Mouse (Mus musculus) intestine, postnatal 0 days (tissue): ENCODE data around the gene Cript. TPM values are rescaled to one million over a fixed set of nuclear protein-coding genes. Genes with fewer than 3 reads are reported as not detected.
A peak's percentile ranks its signal among the peaks of the same experiment; 100 is the strongest.

Source experiments
- ATAC-seq: fragments of 200-750 bp; cut with Nextera tagmentation; 2 replicates; pipeline ENCODE4 v1.8.0; 2017; ENCODE audit warnings: mild to moderate bottlenecking, moderate TSS enrichment, moderate library complexity
- H3K27ac ChIP-seq: fragments of 300-500 bp; sonication (generic); 2 replicates; pipeline ENCODE4 v1.5.1; 2014; ENCODE audit warnings: mild to moderate bottlenecking, low read depth, low read length, moderate library complexity
- H3K27me3 ChIP-seq: fragments of 300-500 bp; sonication (generic); replicated peaks from 2 replicates; pipeline ENCODE4 v1.6.1; 2014; ENCODE audit warnings: low read length, mixed read lengths; ENCODE audit not compliant: control insufficient read depth, insufficient read depth
- H3K36me3 ChIP-seq: fragments of 300-500 bp; sonication (generic); 2 replicates; pipeline ENCODE4 v1.6.1; 2014; ENCODE audit warnings: mild to moderate bottlenecking, moderate library complexity; ENCODE audit not compliant: control insufficient read depth, insufficient read depth
- H3K4me1 ChIP-seq: fragments of 300-500 bp; sonication (generic); replicated peaks from 2 replicates; pipeline ENCODE4 v1.6.1; 2014; ENCODE audit warnings: antibody characterized with exemption, low read length, mixed read lengths; ENCODE audit not compliant: control insufficient read depth, insufficient read depth
- H3K4me2 ChIP-seq: fragments of 300-500 bp; sonication (generic); replicated peaks from 2 replicates; pipeline ENCODE4 v1.6.1; 2014; ENCODE audit warnings: low read depth, mild to moderate bottlenecking, moderate library complexity
- H3K4me3 ChIP-seq: fragments of 300-500 bp; sonication (generic); 2 replicates; pipeline ENCODE4 v1.5.1; 2014; ENCODE audit warnings: low read depth, low read length
- H3K9ac ChIP-seq: fragments of 300-500 bp; sonication (generic); 2 replicates; pipeline ENCODE4 v1.6.1; 2014; ENCODE audit warnings: mild to moderate bottlenecking, low read depth, low read length
- H3K9me3 ChIP-seq: fragments of 300-500 bp; sonication (generic); 2 replicates; pipeline ENCODE4 v1.6.1; 2016; ENCODE audit warnings: mixed run types; ENCODE audit not compliant: control insufficient read depth
- CTCF ChIP-seq: sonication (generic); IDR thresholded peaks from 2 replicates; pipeline ENCODE4 v1.5.1; 2016; ENCODE audit warnings: low read depth, mild to moderate bottlenecking, control low read depth, antibody characterized with exemption, moderate library complexity
- WGBS: fragments of 180-500 bp; shearing (Covaris S2); extraction: QIAGEN DNeasy Blood & Tissue Kit; methylation state at CpG from one replicate; pipeline ENCODE4 v1.1.7; 2014; 5-methylcytosine and 5-hydroxymethylcytosine counted together
- polyA plus RNA-seq: library from polyadenylated mRNA; unstranded; fragments of >200 nt; fragmentation: Nextera tagmentation; extraction: Ambion mirVana; gene quantifications from 2 replicates; pipeline ENCODE4 v1.2.1, GENCODE M21; 2015

The Cript gene
- polyA plus RNA-seq, 1 experiment from 2014 or later, result 192 TPM

- Histone ChIP-seq H3K9me3 (no peaks in the 10 kb centered on the region), H3K4me1 (no peaks in the 10 kb centered on the region), H3K4me3 (no peak overlapping the region), H3K36me3 (no peaks in the 10 kb centered on the region), H3K4me2 (no peak overlapping the region), H3K27ac (no peak overlapping the region), H3K27me3 (no peaks in the 10 kb centered on the region), H3K9ac (no peak overlapping the region)
- WGBS, result 79% methylated on average over 1 of the region's 1 CpGs
- no peak for ATAC-seq
- TF ChIP-seq CTCF, result no peak
Observed at GRCm38 (mm10) chr17:87052432-87052831, 27.1 kb downstream of the Cript start.

- Histone ChIP-seq H3K9ac (no peak overlapping the region), H3K36me3 (no peaks in the 10 kb centered on the region), H3K4me3 (no peak overlapping the region), H3K4me1 (no peaks in the 10 kb centered on the region), H3K27me3 (no peaks in the 10 kb centered on the region), H3K4me2 (no peak overlapping the region), H3K9me3 (no peaks in the 10 kb centered on the region), H3K27ac (no peak overlapping the region)
- ATAC-seq, result no peak
- no peak for TF ChIP-seq CTCF
- 80% methylated on average over 5 of the region's 5 CpGs for WGBS
Observed at GRCm38 (mm10) chr17:87053921-87054320, 28.6 kb downstream of the Cript start.

- WGBS, result 19% methylated on average over 5 of the region's 5 CpGs
- ATAC-seq, result no peak
- 0 out of 2 replicates have a peak overlapping the region, but pooled peaks have one; percentile 13 for H3K4me2 ChIP-seq
- H3K27ac ChIP-seq, result no peak overlapping the region
- no peak for TF ChIP-seq CTCF
- no peaks in the 10 kb centered on the region for H3K9me3 ChIP-seq
- no peaks in the 10 kb centered on the region for H3K36me3 ChIP-seq
- no peaks in the 10 kb centered on the region for H3K4me1 ChIP-seq
- no peak overlapping the region for H3K4me3 ChIP-seq
- no peaks in the 10 kb centered on the region for H3K27me3 ChIP-seq
- H3K9ac ChIP-seq, result no peak overlapping the region
Observed at GRCm38 (mm10) chr17:87055051-87055459, 29.7 kb downstream of the Cript start.

GRCm38 (mm10) chr17:87055663-87056062 lies 30.3 kb downstream of the Cript start:
- Histone ChIP-seq H3K27me3 (no peaks in the 10 kb centered on the region), H3K4me2 (no peak overlapping the region), H3K9me3 (no peaks in the 10 kb centered on the region), H3K36me3 (no peaks in the 10 kb centered on the region), H3K9ac (no peak overlapping the region), H3K27ac (no peak overlapping the region), H3K4me1 (no peaks in the 10 kb centered on the region), H3K4me3 (no peak overlapping the region)
- no peak for TF ChIP-seq CTCF
- no peak for ATAC-seq
- WGBS, result 47% methylated on average over 1 of the region's 1 CpGs

GRCm38 (mm10) chr17:87056761-87057160 lies 31.4 kb downstream of the Cript start:
- no peaks in the 10 kb centered on the region for H3K4me1 ChIP-seq
- no peak overlapping the region for H3K9ac ChIP-seq
- H3K9me3 ChIP-seq, result no peaks in the 10 kb centered on the region
- no peaks in the 10 kb centered on the region for H3K27me3 ChIP-seq
- no peak overlapping the region for H3K27ac ChIP-seq
- H3K36me3 ChIP-seq, result no peaks in the 10 kb centered on the region
- no peak for ATAC-seq
- WGBS, result 92% methylated on average over 7 of the region's 7 CpGs
- H3K4me2 ChIP-seq, result no peak overlapping the region
- TF ChIP-seq CTCF, result no peak
- no peak overlapping the region for H3K4me3 ChIP-seq

- ATAC-seq, result no peak
- 72% methylated on average over 8 of the region's 8 CpGs for WGBS
- H3K9me3 ChIP-seq, result no peaks in the 10 kb centered on the region
- H3K36me3 ChIP-seq, result no peaks in the 10 kb centered on the region
- no peak for TF ChIP-seq CTCF
- H3K4me3 ChIP-seq, result no peak overlapping the region
- no peak overlapping the region for H3K4me2 ChIP-seq
- no peak overlapping the region for H3K27ac ChIP-seq
- H3K27me3 ChIP-seq, result no peaks in the 10 kb centered on the region
- no peaks in the 10 kb centered on the region for H3K4me1 ChIP-seq
- H3K9ac ChIP-seq, result no peak overlapping the region
Observed at GRCm38 (mm10) chr17:87057486-87058266, 32.3 kb downstream of the Cript start.
